Mouse (Mus musculus) cerebral cortex, adult 2 months (tissue): ENCODE measurements around the gene Tmem169.

Experiments
- WGBS: fragments of 180-500 bp; shearing (Covaris S2); methylation state at CpG from one replicate; pipeline ENCODE4 v1.1.7; 2018; 5-methylcytosine and 5-hydroxymethylcytosine counted together

The Tmem169 gene

DNA sequence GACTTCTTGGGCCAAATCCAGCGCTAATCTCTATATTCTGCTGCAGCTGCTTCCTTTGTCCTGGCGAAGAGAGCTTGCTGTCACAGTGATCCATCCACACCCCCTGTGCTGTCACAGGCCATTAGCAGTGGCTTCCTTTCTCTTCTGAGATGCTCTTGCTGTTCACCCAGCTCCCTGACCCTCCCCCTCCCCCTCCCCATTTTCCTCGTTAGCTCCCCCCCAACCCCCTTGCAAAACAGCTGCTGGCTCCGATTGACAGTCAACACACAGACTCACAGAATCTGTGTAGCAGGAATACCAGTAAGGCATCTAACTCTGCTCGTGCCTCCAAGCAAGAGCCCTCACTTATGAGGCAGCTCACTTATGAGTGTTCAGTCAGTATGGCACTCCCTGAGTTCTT is 2.7 kb downstream of the Tmem169 start:
- 31% methylated on average over 5 of the region's 5 CpGs for WGBS

DNA sequence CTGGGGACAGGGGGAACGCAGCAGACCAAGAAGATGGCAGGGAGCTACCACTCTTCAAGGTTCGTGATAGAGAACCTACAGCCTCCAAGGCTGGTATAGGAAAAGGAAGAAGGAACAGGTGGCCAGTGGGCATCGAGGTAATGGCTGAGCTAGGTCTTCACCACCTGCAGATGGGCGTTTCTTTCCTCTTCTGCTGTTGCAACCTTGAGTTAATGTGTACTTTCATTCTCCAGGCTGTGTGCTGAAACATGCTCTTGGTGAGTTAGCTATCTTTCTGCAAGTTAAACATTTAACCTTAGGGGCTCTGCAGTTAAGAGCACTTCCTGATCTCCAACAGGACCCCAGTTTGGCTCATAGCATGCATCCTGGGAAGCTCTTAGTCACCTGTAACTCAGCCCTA is 3.7 kb downstream of the Tmem169 start:
- 84% methylated on average over 4 of the region's 4 CpGs for WGBS

- WGBS = 87% methylated on average over 4 of the region's 4 CpGs
Observed at GRCm38 (mm10) chr1:72288527-72289150, 4.5 kb downstream of the Tmem169 start.

GRCm38 (mm10) chr1:72290896-72291295 is 6.7 kb downstream of the Tmem169 start:
- 86% methylated on average over 4 of the region's 4 CpGs for WGBS

DNA sequence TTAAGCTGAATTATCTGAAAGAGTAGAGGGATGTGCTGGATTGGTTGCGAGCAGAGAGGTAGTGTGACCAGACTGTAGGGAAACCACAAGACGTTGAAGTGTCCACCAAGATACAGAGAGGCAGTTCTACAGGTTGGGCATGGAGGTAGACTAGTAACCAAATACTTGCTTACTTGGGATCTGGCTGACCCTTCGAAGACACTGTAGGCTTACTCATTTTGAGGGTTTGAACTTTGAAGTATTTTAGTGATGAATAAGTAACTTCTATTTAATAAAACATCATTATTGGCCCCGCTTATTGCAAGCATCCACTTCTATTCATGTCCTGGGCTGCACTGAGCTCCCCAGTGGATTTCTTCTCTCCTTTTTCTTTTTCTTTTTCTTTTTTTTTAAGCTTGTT is 7.3 kb downstream of the Tmem169 start:
- 94% methylated on average over 4 of the region's 4 CpGs for WGBS

DNA sequence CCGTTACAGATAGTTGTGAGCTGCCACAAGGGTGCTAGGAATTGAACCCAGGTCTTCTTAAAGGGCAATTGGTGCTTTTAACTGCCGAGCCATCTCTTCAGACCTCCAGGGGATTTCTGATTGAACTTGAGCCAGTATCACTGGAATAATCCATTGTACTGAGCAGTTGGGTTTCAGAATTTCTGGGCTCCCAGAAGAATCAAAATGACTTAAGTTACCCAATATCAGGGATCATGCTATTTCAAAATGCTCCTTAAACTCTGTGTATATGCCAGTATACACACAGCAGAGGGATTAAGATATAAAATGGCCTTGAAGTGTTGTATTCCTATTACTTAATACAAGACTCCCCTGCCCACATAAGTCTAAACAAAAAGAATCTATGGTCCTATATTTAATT is 7.8 kb downstream of the Tmem169 start:
- 81% methylated on average over 2 of the region's 2 CpGs for WGBS

DNA sequence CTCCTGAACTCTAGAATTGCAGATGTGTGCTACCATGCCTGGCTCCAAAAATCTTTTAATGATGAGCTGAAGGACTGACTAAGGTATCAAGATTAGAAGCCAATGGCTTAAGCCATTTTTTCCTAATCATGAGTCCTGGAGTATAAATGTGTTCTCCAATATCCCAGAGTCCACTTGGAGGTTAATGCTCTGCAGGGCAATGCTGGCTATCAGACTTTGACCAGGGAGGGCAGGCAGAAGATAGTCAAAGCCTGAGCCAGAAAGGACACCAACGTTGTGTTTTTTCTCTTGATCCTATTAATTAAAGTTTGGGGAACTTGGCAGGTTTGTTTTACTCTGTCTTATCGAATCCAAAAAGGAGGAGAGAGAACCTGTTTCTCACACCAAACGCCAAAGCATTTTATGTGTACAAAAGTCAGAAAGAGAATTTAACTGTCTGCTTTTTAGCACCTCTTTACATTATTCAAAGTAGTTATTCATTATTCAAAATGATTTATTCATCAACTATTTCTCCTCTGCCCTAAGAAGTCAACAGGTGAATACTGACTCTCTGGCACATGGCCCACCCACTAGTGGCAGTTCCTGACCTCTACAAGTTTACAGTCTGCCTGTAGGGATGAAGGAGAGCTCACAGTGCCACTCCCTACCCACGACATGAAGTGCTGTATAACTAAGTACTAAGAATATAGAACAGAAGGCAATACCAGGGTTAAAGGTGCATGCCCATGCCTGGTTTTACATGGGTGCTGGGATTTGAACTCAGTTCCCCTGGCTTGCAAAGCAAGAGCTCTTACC is 9.9 kb downstream of the Tmem169 start:
- 59% methylated on average over 4 of the region's 4 CpGs for WGBS

DNA sequence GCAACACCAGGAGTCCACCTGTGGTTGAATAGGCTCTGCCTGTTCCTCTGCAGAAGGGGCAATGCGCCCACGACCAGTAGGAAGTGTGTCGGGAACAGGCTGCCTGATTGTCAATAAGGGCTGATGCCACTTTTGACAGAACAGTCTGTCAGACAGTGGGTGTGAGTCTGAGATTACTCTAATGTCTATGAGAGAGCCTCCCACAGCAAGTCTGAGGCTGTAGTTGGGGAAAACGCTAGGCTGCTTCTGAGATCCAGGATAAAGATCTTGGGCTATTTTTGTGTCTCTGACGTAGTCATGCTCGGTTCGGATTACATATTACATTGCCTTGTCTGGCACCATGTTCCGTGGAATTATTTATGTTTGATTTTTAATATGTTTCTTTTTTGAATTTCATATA is 11.6 kb downstream of the Tmem169 start:
- WGBS = 49% methylated on average over 8 of the region's 8 CpGs

DNA sequence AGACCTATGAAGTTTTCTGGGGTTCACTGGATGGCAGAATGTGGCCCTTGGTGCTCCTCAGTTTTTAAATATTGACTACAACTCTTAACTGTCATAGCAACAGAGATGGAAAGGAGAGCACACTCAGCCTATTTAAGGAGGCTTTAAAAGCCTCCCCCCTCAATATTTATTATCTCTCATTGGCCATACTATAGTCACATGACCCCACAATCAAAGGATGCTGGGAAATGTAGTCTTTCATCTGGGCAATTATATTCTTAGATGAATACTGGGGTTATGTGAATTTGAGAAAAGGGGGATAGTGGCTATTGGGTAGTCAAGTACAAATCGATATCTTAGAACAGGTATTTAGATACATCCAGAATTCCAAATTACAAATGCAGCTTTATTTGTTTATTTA is 17.7 kb downstream of the Tmem169 start:
- WGBS = 86% methylated on average over 1 of the region's 1 CpGs

- WGBS = 31% methylated on average over 3 of the region's 3 CpGs
Observed at GRCm38 (mm10) chr1:72306241-72306640, 22.1 kb downstream of the Tmem169 start.

GRCm38 (mm10) chr1:72306679-72307181 is 22.6 kb downstream of the Tmem169 start:
- WGBS = under 1% methylated on average over 11 of the region's 11 CpGs

GRCm38 (mm10) chr1:72307317-72307798 is 23.2 kb downstream of the Tmem169 start, which contains the start of gene Xrcc5:
Gene Xrcc5, plus strand, starts transcription at chr1:72307421.
- under 1% methylated on average over 21 of the region's 21 CpGs for WGBS

GRCm38 (mm10) chr1:72308919-72309318 is 24.8 kb downstream of the Tmem169 start:
- WGBS = 66% methylated on average over 4 of the region's 4 CpGs

DNA sequence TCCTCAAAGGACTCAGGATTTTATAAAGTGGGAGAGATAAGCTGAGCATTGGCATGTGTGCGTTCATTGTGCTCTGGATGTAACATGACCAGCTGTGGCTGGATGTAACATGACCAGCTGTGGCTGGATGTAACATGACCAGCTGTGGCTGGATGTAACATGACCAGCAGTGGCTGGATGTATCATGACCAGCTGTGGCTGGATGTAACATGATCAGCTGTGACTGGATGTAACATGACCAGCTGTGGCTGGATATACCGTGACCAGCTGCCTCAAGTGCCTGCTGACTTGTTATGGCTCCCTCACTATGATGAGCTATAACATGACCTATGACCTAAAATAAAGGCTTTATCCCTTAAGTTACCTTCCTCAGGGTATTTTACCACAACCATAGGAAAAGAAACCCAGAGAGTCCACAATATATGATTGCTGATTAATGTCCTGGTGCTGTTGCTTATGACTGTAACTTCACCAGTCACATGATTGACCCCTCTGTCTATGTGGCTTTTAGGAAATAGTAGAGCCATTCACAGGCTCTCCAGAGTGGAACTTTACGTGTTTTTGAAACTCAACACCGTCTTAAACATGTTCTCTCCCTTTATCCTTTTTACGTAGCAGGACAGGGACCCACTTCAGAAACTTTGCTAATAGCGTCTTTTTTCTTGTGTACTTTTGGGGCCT is 25.7 kb downstream of the Tmem169 start:
- WGBS = 87% methylated on average over 6 of the region's 6 CpGs

DNA sequence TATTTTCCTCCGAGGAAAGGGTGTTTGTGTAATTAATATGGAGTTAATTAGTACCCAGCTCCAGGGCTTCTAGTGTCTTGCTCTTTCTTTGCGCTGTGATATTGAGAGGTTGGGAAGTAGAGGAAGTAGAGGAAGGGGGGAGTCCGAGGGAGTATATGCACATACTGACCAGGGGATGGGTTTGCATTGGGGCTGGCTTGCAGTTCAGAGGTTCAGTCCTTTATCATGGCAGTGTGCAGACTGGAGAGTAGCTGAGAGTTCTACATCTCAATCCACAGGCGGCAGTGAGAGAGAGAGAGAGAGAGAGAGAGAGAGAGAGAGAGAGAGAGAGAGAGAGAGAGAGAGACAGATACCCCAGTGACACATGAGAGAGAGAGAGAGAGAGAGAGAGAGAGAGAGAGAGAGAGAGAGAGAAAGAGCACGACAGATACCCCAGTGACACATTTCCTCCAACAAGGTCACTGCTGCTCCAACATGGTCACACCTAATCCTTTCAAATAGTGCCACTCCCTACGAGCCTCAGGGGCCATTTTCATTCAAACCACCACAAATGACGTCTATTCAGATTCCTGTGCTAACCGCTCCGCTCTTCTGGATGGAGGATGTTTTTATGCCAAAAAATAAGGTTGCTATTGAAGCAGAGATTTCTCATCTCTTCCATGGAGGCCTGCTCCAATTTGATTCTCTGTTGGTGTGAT is 28.7 kb downstream of the Tmem169 start:
- 90% methylated on average over 9 of the region's 9 CpGs for WGBS

- WGBS = 69% methylated on average over 5 of the region's 5 CpGs
Observed at GRCm38 (mm10) chr1:72313399-72314039, 29.4 kb downstream of the Tmem169 start.

DNA sequence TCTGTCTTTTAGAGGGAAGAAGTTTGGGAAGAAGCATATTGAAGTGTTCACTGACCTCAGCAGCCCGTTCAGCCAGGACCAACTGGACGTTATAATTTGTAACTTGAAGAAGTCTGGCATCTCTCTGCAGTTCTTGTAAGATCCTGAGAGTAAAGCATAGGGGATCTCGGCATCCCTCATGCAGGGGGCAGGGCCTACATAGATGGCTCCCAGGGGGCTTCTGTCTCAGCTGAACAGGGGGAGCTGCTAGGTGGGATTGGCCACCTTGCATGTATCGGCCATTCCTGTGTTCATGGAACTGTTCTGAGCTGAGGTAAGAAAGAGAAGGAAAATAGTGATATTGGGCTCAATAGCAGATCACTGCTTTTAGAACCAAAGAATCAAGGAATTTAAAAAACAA is 31.3 kb downstream of the Tmem169 start:
- whole genome bisulfite sequencing = 95% methylated on average over 4 of the region's 4 CpGs

DNA sequence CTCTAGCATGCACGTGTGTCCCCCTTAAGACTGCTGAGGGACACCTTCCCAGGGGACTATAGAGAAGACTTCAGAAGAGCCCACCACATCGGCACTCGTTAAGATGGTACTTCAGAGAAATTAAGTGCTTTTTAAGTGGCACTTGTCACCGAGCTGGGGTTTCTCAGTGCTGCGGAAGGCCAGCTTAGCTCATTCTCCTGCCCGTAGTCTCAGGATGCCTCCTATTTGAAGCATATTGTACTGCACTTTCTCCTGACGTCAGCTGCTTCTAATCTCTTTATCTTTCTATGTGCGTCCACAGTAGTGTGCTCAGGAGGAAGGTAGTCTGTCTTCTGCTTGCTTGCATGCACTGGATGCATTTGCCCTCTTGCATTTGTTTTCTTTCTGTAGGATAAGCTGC is 32.2 kb downstream of the Tmem169 start:
- 73% methylated on average over 8 of the region's 8 CpGs for WGBS

DNA sequence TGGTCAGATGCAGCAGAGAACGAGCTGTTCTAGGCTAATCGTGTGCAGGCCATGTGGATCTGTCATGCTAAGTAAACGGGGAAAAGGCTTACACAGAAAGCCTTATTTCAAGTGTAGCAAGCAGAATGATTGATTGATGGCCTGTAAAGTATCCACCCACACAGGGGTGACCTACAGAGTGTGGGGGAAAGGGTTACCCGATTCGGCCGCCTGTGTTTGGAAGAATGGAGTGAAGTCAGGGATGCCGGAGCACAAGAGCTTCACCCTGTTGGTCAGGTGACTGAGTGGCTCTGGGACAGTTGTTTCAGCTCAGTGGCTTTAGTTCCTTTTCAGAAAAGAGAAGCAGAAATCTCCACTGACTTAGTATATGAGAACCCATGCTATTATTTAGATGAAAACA is 32.7 kb downstream of the Tmem169 start:
- 82% methylated on average over 7 of the region's 7 CpGs for WGBS

- WGBS = 94% methylated on average over 5 of the region's 5 CpGs
Observed at GRCm38 (mm10) chr1:72320759-72321158, 36.6 kb downstream of the Tmem169 start.

- 93% methylated on average over 4 of the region's 4 CpGs for WGBS
Observed at GRCm38 (mm10) chr1:72323248-72323647, 39.1 kb downstream of the Tmem169 start.
